Mouse (Mus musculus) neural tube, embryonic 12.5 days (tissue): Measurements from ENCODE around the gene Actn4. TPM values are rescaled to one million over a fixed set of nuclear protein-coding genes. Genes with fewer than 3 reads are reported as not detected.
"Not testable (repeated sequence)": the region's sequence is repeated elsewhere in the genome, so short reads cannot be mapped to it uniquely, and the experiment has no call there.

ENCODE experiments used
- ATAC-seq: fragments of 200-750 bp; cut with Nextera tagmentation; 2 replicates; pipeline ENCODE4 v1.8.0; 2017; ENCODE audit warnings: low read depth, mild to moderate bottlenecking, moderate TSS enrichment, moderate library complexity; ENCODE audit not compliant: low FRiP score
- H3K27ac ChIP-seq: fragments of 300-500 bp; sonication (generic); 2 replicates; pipeline ENCODE4 v1.5.1; 2016
- H3K27me3 ChIP-seq: fragments of 300-500 bp; sonication (generic); replicated peaks from 2 replicates; pipeline ENCODE4 v1.6.1; 2016; ENCODE audit warnings: mild to moderate bottlenecking
- H3K36me3 ChIP-seq: fragments of 300-500 bp; sonication (generic); 2 replicates; pipeline ENCODE4 v1.6.1; 2016; ENCODE audit warnings: mild to moderate bottlenecking
- H3K4me1 ChIP-seq: fragments of 300-500 bp; sonication (generic); 2 replicates; pipeline ENCODE4 v1.6.1; 2016
- H3K4me2 ChIP-seq: fragments of 300-500 bp; sonication (generic); replicated peaks from 2 replicates; pipeline ENCODE4 v1.6.1; 2016; ENCODE audit warnings: mild to moderate bottlenecking
- H3K4me3 ChIP-seq: fragments of 300-500 bp; sonication (generic); 2 replicates; pipeline ENCODE4 v1.5.1; 2016
- H3K9ac ChIP-seq: fragments of 300-500 bp; sonication (generic); 2 replicates; pipeline ENCODE4 v1.6.1; 2016; ENCODE audit warnings: mild to moderate bottlenecking
- H3K9me3 ChIP-seq: fragments of 300-500 bp; sonication (generic); 2 replicates; pipeline ENCODE4 v1.6.1; 2016; ENCODE audit warnings: mild to moderate bottlenecking
- WGBS: fragments of 180-500 bp; shearing (Covaris S2); methylation state at CpG from one replicate; pipeline ENCODE4 v1.1.7; 2016; 5-methylcytosine and 5-hydroxymethylcytosine counted together
- polyA plus RNA-seq: library from polyadenylated mRNA; unstranded; fragments of >200 nt; fragmentation: Nextera tagmentation; extraction: Ambion mirVana; gene quantifications from 2 replicates; pipeline ENCODE4 v1.2.1, GENCODE M21; 2016

Gene Actn4
- polyA plus RNA-seq, 1 experiment from 2014 or later, result 192 TPM

DNA sequence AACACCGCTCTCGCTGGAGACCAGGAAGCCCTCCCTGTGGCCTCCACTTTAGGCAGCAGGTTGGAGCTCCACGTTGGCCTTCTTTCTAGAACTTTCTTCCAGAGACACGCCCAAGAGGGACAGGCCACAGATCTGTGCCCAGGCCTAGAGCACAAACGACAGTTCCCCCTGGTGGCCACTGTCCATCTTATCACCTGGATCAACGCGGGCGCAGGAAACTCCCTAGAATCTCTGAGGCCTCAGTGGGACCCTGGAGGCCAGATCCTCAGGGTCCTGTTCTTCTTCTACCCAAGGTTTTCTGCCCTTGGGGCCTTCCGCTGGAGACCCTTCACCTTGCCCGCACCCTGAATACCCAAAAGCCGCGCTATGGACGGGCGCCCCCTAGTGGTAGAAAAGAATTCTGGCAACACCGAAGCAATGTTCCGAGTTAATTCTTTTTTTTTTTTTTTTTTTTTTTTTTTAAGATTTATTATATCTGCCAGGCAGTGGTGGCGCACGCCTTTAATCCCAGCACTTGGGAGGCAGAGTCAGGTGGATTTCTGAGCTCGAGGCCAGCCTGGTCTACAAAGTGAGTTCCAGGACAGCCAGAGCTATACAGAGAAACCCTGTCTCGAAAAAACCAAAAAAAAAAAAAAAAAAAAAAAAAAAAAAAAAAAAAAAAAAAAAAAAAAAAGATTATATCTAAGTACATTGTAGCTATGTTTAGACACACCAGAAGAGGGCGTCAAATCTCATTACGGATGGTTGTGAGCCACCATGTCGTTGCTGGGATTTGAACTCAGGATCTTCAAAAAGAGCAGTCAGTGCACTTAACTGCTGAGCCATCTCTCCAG, 94.4 kb downstream of the Actn4 start:
- not testable (repeated sequence) for ATAC-seq, H3K4me1 ChIP-seq, H3K4me3 ChIP-seq, H3K27ac ChIP-seq, H3K9me3 ChIP-seq, H3K9ac ChIP-seq, H3K27me3 ChIP-seq, H3K36me3 ChIP-seq
- H3K4me2 ChIP-seq, result 0 out of 2 replicates have a peak overlapping the region, but pooled peaks have one; percentile 5
- 33% methylated on average over 23 of the region's 23 CpGs for WGBS

DNA sequence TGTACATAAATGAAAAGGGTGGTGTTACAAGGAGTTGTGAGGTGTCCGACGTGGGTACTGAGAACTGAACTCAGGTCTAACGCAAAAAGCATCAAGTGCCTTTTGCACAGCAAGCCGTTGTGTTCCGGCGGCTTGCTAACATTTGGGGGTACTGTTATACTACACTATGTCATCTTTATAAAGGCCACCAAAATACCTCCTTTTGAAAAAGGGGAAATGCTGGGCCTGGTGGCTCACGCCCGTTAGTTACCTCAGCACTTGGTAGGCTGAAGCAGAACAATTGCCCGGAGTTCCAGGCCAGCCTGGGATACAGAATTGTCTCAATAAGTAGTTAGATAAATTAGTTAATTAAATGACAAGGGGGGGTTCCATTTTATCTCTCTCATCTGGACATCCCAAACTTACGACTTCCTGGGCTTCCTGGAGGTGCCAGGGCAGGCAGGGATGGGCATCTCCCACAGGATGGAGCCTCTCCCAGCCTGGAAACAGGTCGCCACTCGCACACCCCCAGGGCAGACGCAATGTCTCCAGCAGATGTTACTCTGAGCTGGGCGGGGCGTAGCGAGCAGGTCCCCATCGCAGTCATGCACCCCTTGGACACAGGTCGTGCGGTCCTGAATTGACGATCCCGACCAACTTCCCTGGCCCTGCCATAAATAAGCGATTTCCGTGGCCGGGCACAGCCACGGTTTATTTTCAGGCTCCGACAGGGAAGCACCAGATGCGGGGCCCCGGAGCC, 95.2 kb downstream of the Actn4 start:
- H3K27me3 ChIP-seq, result no peaks in the 10 kb centered on the region
- peaks cover 8% of the 10 kb centered on the region; the same call in 1 of the 2 replicates for H3K4me1 ChIP-seq
- no peak overlapping the region for H3K9ac ChIP-seq
- no peak for ATAC-seq
- no peaks in the 10 kb centered on the region for H3K36me3 ChIP-seq
- no peak overlapping the region for H3K4me2 ChIP-seq
- H3K27ac ChIP-seq, result no peak overlapping the region
- no peak overlapping the region for H3K4me3 ChIP-seq
- 88% methylated on average over 28 of the region's 28 CpGs for WGBS
- H3K9me3 ChIP-seq, result no peaks in the 10 kb centered on the region

DNA sequence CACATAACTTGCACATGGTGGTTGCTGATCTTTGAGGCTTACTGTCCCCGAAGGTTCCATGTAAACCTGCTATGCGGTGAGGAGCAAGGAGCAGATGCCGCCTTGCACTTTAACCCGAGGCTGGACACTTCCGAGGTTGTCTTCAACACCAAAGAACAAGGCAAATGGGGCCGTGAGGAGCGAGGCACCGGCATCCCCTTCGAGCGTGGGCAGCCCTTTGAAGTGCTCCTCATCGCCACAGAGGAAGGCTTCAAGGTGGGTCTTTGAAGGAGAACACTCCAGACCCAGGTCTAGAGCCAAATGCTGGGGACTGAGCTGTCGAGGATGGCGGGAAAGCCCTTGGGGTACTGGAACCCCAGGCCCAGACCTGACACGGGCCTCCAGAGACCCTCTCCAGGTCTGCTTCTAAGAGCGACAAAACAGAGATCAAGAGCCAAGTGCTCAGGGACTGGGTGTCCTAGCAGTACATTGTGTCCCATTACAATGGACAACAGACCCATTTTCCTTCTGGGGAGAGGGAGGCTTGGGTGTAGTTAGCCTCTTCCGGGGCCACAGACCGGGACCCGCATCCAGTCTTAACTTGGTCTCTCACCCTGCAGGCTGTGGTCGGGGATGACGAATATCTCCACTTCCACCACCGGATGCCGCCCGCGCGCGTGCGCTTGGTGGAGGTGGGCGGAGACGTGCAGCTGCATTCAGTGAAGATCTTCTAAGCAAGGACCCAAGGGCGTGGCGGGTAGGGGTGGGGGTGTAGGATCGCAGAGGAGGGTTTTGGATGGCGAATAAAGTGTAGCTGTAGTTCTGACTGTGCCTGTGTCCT, 96.4 kb downstream of the Actn4 start:
- 46% methylated on average over 33 of the region's 33 CpGs for WGBS

DNA sequence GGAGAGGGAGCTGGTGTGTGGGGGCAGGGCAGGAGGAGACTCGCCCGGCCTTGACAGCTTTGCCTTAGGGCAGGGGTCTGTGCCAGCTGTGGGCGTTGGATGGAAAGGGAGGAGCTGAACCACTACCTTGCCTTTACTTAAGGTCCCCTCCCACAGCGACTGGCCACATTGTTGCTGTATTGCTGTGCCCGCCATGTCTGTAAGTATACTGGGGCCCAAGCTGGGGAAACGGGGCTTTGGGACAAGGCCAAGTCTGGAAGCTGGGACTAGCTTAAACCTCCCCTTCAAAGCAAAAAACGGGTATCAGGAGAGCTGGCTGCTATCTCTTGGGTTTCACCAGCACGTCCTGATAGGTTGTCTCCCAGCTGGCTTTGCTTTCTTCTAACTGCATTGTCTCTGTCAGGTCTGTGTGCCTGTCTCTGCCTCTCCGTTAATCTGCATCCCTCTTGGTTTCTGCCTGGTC, 97.8 kb downstream of the Actn4 start:
- Histone ChIP-seq H3K36me3 (no peaks in the 10 kb centered on the region), H3K27me3 (no peaks in the 10 kb centered on the region), H3K9ac (no peak overlapping the region), H3K4me2 (0 out of 2 replicates have a peak overlapping the region, but pooled peaks have one; percentile 3), H3K4me3 (no peak overlapping the region), H3K4me1 (peaks cover 8% of the 10 kb centered on the region; the same call in 1 of the 2 replicates), H3K9me3 (0 out of 2 replicates have a peak, but pooled peaks cover 4% of the 10 kb centered on the region), H3K27ac (no peak overlapping the region)
- no peak for ATAC-seq
- 54% methylated on average over 9 of the region's 9 CpGs for WGBS

More for the DNA sequence above, 96.4 kb downstream of the Actn4 start:
- Histone ChIP-seq H3K9ac (0 out of 2 replicates have a peak overlapping the region, but pooled peaks have one; percentile 33), H3K4me2 (peak overlapping the region; percentile 50), H3K4me1 (peaks cover 8% of the 10 kb centered on the region; the same call in 1 of the 2 replicates), H3K27me3 (no peaks in the 10 kb centered on the region), H3K9me3 (0 out of 2 replicates have a peak, but pooled peaks cover 4% of the 10 kb centered on the region), H3K36me3 (no peaks in the 10 kb centered on the region), H3K27ac (no peak overlapping the region), H3K4me3 (no peak overlapping the region)
- ATAC-seq, result peak; percentile 53; the same call in 1 of the 2 replicates

DNA sequence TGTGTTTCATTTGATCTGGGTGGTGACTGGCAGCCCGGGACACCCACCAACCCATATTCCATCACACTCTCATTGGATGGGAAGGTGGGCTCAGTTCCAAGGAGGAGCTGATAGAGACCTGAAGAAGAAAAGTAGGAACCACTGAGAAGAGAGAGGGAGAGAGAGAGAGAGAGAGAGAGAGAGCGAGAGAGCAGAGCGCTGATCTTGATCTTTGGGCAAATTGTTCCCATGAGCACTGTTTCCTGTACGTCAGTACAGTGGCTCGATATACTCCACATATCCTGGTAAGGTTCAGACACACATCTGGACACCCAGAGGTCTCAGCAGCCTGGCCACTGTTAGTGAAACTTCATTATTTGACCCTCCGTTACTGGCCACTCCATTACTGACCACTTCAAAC, 98.6 kb downstream of the Actn4 start, which contains the start of gene Lgals7:
Lgals7 (plus strand) TSS at position 314 of the 400 bp plus-strand sequence.
- Histone ChIP-seq H3K27me3 (no peaks in the 10 kb centered on the region), H3K4me1 (peaks cover 8% of the 10 kb centered on the region; the same call in 1 of the 2 replicates), H3K4me2 (0 out of 2 replicates have a peak within 1 kb of the TSS, but pooled peaks have one; percentile 3), H3K9ac (no peak within 1 kb of the TSS), H3K4me3 (no peak within 1 kb of the TSS), H3K27ac (no peak within 1 kb of the TSS), H3K36me3 (no peaks in the 10 kb centered on the region), H3K9me3 (0 out of 2 replicates have a peak, but pooled peaks cover 4% of the 10 kb centered on the region)
- WGBS, result 90% methylated on average over 6 of the region's 6 CpGs
- no peak for ATAC-seq

DNA sequence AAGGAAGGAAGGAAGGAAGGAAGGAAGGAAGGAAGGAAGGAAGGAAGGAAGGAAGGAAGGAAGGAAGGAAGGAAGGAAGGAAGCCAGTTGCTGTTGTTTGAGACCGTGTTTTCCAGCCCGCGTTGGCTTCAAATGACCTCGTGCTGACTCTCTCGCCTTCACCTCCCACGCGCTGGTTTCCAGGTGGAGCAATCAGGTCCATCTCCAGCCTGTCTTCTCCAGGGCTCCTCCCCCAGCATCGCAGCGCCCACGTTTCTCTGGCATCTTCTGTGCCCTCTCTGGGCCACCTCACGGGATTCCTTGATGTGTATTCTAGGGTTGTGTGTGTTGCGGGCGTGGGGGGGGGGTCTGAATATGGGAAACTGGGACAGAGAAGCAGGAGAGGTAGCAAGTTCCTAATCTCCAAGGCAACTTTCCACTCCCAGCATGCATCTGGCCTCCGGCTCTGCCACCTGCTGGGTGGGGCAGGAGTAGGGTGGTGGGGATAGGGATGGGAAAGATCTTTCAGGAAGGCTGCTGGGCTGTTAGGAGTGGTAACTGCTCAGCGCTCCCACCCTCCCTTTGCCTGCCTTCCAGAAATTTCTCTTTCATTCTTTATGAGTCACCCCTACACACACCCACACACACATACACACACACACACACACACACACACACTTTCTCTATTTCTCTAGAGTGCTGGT, 99.2 kb downstream of the Actn4 start:
- WGBS, result 81% methylated on average over 15 of the region's 15 CpGs
- Histone ChIP-seq H3K27me3 (no peaks in the 10 kb centered on the region), H3K4me3 (no peak overlapping the region), H3K9me3 (0 out of 2 replicates have a peak, but pooled peaks cover 4% of the 10 kb centered on the region), H3K9ac (no peak overlapping the region), H3K36me3 (no peaks in the 10 kb centered on the region), H3K27ac (no peak overlapping the region), H3K4me2 (no peak overlapping the region), H3K4me1 (peaks cover 8% of the 10 kb centered on the region; the same call in 1 of the 2 replicates)
- ATAC-seq, result no peak

DNA sequence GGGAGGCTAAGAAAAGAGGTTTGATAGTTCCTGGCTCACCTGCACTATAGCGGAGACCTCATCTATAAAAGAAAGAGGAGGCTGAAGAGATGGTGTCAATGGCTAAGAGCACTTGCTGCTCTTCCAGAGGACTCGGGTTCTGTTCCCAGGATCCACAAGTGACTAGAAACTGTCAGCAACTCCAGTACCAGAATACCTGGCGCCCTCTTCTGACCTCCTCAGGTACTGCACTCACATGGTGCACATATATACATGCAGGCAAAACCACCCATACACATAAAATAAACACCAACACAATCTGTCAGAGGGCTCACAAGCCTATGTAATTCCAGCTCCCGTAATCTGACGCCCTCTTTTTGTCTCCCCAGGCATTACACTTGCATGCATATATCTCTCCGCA, 101.2 kb downstream of the Actn4 start:
- Histone ChIP-seq H3K9ac (no peak overlapping the region), H3K4me2 (no peak overlapping the region), H3K27ac (no peak overlapping the region), H3K9me3 (0 out of 2 replicates have a peak, but pooled peaks cover 4% of the 10 kb centered on the region), H3K4me3 (no peak overlapping the region), H3K27me3 (no peaks in the 10 kb centered on the region), H3K4me1 (peaks cover 8% of the 10 kb centered on the region; the same call in 1 of the 2 replicates), H3K36me3 (no peaks in the 10 kb centered on the region)
- 87% methylated on average over 6 of the region's 6 CpGs for WGBS
- no peak for ATAC-seq

DNA sequence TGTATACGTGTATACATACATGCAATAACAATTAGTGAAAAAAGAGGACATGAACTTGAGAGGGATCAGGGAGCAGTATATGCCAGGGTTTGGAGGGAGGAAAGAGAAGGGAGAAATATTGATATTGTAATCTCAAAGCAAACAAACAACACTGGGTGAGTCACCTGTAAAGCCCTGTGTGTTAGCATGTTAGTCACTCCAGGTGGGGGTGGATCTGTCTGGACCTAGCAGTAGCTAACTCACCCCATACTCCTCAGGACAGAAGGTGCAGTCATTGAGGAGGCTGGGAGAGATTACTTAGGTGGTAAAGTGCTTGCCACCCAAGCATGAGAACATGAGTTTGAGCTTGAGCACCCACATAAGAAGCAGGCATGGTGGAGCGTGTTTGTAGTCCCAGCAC, 102.2 kb downstream of the Actn4 start:
- Histone ChIP-seq H3K4me1 (peaks cover 8% of the 10 kb centered on the region; the same call in 1 of the 2 replicates), H3K36me3 (no peaks in the 10 kb centered on the region), H3K9me3 (0 out of 2 replicates have a peak, but pooled peaks cover 4% of the 10 kb centered on the region), H3K4me3 (no peak overlapping the region), H3K27me3 (no peaks in the 10 kb centered on the region), H3K9ac (no peak overlapping the region), H3K27ac (no peak overlapping the region), H3K4me2 (no peak overlapping the region)
- 92% methylated on average over 2 of the region's 2 CpGs for WGBS
- ATAC-seq, result no peak

DNA sequence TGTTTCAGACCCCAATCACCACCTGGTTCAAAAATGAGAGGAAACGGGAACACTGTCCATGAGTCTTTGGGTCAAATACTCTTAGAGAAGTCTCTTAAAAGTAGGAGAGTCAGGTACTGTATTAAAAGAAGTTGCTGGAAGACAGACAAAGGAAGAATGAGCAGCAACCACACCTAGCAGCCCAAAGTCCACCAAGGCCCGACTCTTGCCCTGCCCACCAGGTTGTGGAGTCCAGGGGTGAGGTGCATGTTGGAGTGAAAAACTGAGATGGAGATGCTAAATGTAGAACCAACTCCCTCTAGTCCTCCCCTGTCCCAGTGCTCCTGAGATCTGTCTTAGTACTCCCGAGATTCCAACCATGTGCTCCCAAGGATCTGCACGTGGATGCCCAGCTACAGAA, 111.5 kb downstream of the Actn4 start:
- Histone ChIP-seq H3K36me3 (no peaks in the 10 kb centered on the region), H3K9me3 (no peaks in the 10 kb centered on the region), H3K4me1 (no peaks in the 10 kb centered on the region), H3K9ac (no peak overlapping the region), H3K4me3 (no peak overlapping the region), H3K4me2 (no peak overlapping the region), H3K27ac (no peak overlapping the region), H3K27me3 (no peaks in the 10 kb centered on the region)
- WGBS, result 85% methylated on average over 4 of the region's 4 CpGs
- ATAC-seq, result no peak

DNA sequence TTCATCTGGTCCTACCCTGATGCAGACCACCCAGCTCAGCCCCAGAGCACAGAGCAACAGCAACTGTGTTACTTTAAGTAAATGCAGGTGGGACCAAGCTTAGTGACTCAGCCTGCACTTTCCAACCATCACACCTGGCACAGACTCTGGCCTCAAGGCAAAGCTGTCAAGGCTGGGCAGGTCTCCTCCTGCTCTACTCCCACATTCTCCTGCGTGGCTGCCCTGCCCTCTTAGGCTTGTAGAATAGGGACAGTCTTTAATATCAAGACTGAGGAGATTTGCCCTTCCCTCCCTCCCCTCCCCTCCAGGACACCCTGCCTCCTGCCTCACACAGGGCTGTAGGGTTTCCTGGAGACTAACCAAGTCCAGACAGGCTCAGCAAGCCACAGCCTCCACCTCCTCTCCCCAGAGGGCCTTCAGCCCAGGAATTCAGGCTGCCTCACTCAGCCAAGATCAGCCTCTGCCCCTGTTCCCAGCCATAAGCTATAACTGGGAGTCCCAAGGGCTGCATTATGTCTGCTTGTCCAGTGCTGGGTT, 112.4 kb downstream of the Actn4 start:
- Histone ChIP-seq H3K9me3 (no peaks in the 10 kb centered on the region), H3K4me2 (no peak overlapping the region), H3K4me3 (no peak overlapping the region), H3K4me1 (no peaks in the 10 kb centered on the region), H3K27me3 (no peaks in the 10 kb centered on the region), H3K9ac (no peak overlapping the region), H3K36me3 (no peaks in the 10 kb centered on the region), H3K27ac (no peak overlapping the region)
- no peak for ATAC-seq
- WGBS, result 60% methylated on average over 1 of the region's 1 CpGs

DNA sequence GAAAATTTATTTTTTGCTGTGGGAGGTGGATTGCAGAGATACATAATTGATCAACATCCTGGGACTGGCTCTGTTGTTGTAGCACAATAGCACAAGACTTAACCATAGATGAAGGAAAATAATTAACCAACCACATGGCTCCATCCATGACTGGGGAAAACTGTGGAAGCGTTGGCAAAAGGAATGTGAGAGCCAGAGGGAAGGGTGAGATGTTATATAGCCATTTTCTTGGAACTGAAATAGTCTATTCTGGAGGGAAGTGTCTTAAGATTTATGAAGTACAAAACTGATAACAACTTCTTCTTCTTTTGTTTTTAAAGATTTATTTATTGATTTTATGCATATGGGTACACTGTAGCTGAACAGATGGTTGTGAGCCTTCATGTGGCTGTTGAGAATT, 114.9 kb downstream of the Actn4 start:
- Histone ChIP-seq H3K4me2 (no peak overlapping the region), H3K36me3 (no peaks in the 10 kb centered on the region), H3K9me3 (no peaks in the 10 kb centered on the region), H3K27ac (no peak overlapping the region), H3K27me3 (no peaks in the 10 kb centered on the region), H3K4me1 (no peaks in the 10 kb centered on the region), H3K4me3 (no peak overlapping the region), H3K9ac (no peak overlapping the region)
- 85% methylated on average over 1 of the region's 1 CpGs for WGBS
- ATAC-seq, result no peak
